Mouse (Mus musculus): ENCODE results near the gene Ddc. TPM values are rescaled to one million over a fixed set of nuclear protein-coding genes. Genes with fewer than 3 reads are reported as not detected.

The Ddc gene
- total RNA-seq, 2 experiments from 2014 or later, result 6.3 to 10.3 TPM

DNA sequence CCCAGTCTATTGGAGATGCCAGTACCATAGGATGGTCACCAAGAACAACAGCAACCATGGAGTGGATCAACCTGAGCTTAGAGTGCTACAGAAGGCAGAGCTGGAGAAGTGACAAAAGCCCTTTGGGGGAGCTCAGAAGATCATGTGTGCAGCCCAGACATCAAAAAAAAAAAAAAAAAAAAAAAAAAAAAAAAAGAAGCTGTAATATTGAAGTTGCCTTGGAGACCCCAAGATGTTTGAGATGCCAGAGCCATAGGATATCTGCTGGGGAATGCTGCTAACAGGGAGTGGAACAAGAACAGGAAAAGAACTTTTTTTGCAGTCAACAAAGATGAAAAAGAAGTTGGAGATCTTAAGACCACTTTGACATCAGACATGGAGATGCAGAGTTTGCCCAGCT, 7.6 kb upstream of the Ddc start:
- DNase-seq, result no peak

DNA sequence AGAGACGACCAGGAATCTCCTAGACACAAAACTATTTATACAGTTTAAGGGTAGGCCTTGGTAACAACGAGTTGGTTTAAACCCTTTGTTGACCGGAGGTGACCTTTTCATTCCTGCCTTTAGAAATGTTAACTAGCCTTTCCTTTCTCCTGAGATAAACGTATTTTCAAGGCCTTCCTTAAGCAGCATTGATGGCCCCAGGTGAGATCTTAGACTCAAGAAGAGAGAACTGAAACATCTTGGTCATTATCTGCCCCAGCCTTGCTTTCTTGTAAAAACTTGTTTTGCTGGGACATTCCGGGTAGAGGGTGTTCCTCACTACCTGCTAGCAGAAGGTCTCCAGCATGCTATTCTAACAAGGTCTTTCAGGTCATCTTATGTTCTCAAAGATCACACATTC, 7.1 kb upstream of the Ddc start:
- no peak for DNase-seq

DNA sequence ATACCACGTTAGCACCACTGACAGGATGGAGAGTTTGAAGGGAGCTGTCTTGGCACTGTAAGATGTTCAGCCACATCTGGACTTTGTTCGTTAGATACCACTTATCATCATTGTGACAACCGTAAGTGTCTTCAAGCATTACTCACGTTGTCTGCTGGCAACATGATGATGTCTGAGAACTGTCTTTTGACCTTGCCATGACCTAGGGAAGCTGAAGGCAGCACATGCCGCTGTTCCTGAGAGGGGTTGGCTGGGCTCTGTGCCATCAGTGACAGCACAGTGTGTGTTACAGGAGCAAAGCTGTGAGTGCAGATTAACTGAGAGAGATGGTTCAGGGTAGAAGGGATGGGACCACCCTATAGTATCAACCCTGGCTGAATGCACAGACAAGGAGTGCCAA, 3.6 kb upstream of the Ddc start:
- no peak for DNase-seq

DNA sequence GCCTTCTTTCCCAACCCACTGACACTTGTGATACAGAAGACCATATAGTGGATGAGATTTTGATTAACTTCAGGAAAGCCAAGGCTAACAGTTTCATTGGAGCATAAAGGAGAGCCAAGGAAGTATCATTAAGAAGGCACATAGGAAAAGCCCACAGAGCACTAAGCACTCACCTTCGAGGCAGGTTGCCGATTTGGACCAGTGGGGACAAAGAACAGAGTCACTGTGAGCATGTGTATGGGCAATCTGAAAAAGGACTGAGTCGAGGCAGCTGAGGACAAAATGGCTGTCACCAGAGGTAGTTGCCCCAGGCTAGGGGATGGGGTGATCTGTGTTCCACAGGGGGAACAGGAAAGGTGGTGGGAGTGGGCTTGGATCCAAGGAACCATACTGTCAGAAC, 552 bp upstream of the Ddc start:
- DNase-seq, result no peak

DNA sequence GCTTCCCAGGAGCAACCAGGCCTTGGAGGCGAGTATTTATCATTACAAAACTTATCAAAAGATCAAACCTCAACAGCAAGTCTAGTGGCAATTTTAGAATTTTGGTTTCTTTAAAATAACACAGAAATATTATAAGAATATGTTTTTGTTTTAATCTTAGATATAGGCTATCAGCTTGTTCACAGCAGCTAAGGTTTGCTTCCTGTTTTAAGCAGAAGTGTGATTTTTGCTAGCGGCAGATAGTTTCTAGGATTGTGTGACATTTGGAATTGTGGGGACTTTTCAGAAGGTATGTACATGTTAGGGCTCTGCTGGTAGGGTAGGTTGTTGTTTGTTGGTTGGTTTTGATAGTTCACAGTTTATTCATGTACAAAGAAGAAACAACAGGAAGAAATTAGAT, 2.5 kb downstream of the Ddc start:
- no peak for DNase-seq

DNA sequence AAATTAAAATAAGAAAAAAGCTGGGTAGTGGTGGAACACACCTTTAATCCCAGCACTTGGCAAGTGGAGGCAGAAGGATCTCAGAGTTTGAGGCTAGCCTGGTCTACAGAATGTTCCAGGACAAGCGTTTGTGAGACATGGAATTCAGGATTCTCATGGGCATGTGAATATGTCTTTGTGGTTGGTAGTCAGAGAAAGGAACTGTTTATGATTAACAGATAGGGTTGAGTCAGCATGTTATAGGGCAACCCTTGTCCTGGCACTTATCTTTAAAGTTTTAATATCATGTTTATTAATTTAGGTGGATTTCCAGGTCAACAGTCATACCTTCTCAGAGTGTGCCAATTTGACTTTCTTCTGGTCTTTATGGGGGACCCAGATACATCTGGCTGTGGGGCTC, 4.2 kb downstream of the Ddc start:
- no peak for DNase-seq

DNA sequence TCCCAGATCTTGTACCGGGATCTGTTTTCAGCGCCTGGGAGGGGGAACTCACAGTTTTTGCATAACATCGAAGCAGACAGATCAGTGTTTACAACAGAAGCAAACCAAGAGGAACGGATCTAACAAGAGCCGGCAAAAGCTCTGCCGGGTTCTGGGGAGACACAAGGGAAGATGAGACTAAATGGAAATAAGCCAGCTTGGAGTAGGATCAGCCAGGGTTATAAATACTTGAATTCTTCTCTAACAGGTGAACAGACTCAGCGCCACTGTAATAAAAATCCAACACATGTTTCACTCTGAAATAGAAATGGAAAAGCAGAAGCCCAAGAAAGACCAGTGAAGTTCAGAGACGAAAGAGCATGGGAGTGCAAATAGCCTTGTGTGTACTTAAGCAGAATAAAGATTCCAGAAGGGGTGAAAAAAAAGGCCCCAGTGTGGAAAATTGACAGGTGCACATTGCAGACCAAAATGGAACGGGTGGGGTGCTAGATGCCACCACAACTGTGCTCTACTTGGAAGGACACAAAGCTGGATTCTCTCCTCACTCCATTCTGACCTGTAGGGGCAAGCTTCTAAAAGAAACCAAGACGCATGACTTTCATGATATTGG, 4.8 kb downstream of the Ddc start:
- no peak for DNase-seq

DNA sequence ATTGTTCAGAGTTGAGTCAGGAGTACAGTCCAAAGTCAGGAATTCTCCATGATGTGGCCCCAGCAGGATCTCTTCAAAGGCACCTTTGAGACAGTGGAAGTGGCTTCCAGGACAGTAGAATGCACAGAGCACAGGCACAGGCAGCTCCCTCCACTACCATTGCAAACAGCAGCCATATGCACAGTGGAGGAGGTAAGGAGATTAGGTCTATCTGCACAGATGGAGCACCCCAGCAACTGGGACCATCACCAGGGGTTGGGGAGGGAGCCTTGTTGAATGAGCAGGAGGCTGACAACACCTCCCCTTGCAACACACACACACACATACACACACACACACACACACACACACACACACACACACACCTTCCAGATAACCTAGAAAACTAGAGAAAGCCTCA, 6.1 kb downstream of the Ddc start:
- no peak for DNase-seq

DNA sequence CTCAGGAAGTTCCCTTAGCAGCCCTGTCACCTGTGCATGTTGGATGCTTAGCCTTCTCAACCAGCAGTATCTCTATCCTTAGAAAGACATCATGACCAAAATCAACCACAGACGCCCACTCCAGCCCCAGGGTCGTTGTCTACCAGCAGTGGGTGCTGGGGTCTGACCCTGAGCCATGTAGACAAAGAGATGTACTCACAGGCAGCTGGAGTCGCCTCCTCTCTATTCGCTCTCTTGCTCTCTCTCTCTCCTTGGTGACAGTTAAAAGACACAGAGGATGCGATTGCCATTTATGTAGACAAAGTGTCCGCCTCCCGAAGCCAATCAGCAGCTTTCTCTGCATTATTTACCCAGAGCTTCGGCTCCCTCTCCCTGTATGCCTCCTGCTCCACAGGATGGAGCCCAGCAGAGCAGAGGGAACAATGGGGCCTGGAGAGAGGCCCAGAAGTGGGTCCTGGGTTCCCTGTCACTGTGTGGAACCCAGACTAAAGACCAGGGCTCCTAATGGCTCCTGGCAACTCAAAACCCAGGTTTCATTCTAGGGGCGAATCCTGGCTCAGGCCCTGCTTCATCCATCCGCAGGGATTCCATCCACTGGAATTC, 7.7 kb downstream of the Ddc start:
- DNase-seq, result no peak

DNA sequence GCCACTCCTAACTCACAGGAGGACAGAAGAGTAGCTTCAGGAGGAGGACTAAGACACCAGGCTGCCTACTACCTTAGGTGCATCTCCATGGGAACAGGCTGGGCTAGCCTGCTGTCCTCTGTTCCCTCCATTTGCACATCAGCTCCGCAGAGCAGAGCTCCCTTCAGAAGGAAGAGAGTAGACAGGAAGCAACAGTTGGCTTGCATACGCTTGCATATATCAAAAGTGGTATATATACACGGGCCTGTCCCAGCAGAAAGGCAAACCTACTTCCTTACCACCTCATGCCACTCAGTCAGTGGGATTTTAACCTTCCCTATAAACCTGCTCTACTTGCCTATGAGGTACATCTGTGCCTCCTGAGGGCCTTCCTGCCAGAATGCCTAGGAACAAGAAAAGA, 9.2 kb downstream of the Ddc start:
- no peak for DNase-seq

DNA sequence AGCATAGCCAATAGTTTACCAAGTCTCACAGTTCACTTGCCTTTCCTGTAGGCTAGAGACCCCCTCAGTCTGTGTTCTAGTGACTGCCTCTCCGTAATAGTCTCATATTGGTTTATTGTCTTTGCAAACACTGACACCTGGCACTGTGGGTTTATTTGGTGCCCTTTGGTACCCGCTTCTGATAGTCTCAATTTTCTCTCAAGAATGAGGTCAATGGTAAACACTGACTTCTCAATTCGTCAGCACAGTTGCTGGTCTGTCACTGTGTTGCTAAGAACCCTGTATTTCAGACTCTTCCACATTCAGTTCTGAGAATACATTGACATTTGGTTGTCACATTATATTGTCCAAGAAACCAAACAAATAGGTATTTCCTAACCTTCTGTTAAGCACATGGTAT, 9.9 kb downstream of the Ddc start:
- no peak for DNase-seq

DNA sequence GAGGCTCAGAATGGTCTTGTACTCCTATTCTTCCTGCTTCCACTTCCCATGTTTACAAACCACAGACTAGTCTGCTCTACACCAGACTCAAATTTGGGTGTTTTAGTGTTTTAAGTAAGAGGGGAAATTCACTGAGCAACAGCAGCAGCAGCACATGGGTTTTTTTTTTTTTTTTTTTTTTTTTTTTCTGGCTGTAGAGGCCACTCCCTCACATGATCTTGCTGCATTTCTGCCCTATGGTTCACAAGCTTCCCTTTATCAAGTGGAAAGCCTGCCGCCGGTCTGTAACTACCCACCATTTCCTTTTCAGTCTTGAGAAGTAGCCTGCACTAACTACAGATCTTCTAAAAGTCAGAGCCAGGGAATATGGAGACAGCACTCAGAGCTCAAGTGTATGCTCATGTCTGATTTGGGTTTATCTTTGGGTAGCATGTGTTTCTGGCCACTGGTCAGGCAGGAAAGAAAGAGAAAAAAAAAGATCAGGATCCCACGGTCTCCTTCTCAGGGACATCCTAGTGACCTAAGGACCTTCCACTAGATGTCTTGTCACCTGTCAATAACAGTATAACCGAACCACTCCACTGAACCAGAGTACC, 11.4 kb downstream of the Ddc start:
- DNase-seq, result no peak

DNA sequence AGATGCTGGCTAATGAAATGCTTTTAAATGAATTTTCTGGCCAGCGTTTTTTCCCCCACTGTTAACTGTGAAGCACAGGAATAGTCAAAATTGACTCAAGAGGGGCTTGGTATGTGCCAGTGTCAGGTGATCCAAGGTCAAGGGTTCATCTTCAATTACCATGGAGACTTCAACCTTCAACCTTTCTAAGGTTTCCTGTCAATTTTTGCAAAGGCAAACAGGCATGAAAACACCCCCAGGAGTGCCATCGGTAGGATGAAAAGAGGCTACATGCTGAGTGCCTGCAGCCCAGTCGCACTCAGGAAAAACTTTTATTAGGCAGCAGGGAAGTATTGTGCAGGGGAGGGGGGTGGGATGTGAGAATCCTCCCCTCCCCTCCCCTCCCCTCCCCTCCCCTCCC, 12.0 kb downstream of the Ddc start:
- DNase-seq, result no peak

DNA sequence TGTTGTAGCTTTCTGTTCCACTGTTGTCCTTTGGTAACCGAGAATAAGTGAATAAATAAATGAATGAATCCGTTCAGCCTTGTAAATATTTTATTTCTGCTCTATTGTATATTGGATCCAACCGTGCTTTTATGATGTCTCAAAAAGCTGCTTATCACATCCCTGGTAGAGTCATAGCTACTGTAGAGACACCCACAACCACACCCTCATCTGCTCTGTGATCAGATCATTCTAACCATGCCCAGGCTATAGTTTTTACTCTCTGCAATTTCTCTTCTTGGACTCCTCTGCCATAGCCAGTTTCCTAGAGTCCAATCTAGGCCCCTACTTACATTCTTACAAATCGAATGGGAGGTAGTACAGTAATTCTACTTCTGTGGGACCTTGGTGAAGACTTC, 12.7 kb downstream of the Ddc start:
- DNase-seq, result no peak

DNA sequence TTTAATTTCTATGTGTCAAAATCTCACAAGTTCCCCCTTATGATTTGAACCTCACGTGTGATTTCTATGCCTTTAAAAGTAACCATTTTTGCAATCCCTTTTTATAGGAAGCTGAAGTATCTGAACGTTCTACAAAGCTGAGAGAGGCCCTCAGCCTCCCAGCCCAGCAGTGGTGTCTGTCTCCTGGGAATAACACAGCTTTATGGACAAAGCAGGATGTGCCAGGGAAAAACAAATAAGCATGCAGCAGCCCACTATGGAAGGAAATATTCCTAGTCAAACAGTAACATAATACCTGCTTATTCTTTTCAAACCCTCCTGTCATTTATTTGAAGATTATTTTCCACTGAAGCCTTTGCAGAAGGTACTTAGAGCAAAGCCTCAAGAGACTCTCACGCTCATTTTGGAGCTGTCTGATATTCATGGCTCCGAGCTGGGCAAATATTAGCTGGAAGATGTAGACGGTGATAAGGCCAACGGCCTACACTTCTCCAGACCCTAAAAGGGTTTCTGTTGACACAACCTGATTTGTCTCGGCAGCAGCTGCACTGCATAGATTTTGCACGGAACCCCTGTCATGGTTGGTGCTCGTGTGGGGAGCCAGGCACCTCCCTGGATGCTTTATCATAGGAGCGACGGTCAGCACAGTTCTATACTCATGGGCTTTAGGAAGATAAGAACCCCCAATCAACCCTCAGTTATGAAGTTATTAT, 13.3 kb downstream of the Ddc start:
- no peak for DNase-seq

DNA sequence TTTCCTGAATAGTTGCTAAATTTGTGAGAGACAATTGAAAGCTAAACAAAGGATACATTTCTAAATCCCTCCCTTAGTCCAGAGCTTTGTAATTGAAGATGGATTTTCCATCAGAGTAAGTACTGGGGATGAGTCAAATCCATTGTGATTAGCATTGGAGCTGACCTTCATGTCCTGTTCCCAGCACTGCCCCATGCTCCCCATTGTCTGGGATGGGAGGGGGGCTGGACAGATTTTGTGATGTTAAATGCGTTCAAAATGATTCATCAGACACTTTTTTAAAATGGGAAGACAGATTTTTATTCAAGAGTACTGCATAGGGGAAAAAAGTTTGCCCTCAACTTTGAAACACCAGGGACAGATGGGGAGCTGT, 16.2 kb downstream of the Ddc start:
- no peak for DNase-seq

DNA sequence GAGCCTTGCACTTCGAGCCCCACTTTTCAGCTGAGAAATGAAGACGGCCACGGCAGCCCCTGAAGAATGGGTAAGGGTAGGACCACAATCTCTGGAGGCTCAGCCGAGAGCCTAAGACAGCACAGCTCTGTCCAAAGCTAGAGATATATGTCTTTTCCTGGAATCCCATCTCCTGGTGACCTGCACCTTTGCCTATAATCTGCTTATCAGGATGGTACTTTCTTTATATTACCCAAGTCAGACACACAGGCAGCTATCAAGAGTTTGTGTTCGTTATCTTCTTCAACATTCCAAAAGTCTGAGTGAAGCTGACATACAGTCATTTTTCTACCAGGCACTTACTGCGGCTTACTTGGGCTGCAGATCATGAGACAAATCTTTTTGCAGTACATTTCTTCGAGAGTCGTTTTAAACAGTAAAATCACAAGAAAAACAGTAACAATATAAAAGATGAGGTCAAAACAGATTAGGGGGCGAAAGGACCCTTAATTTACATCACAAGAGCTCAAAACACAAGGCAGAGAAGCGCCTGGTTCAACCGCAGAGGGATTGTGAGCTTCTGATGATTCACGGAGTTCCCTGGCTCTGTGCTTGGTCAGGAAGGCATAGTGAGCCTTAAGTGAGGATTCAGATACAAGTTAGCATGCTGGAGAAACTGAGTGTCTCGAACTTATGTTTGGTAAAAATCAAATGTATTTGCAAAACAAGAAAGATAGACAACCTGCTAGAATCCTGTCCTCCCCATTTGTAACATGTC, 16.7 kb downstream of the Ddc start:
- DNase-seq, result no peak

DNA sequence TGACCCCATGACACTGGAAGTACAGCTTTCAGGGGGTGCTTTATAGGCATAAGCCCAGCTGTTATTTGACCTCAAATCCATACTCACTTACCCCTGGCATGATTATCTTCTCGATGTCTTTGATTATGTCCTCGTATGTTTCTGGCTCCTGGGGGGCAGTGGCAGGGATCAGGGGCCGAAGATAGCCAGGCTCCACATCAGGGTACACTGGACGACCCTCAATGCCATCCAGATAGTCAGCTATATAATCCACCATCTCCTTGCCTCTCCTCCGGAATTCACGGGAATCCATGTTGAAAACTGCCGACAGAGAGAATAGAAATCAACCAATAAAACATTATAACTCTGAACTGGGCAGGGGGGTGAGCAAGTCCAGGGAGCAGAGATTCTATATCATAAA, 17.6 kb downstream of the Ddc start:
- no peak for DNase-seq

DNA sequence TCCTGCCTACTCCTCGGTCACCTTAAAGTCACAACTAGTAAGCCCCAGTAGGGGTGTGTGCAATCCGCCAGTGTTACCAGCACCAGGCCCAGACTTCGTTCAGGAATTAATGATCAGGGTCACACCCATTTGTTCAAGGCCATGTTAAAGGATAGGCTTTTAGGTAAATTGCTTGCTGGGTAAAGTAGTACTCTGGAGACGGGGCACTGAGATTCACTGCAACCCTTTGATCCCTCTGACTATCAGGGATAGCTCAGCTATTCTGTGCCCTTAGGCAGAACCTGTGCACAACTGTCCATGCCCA, 18.3 kb downstream of the Ddc start:
- no peak for DNase-seq

DNA sequence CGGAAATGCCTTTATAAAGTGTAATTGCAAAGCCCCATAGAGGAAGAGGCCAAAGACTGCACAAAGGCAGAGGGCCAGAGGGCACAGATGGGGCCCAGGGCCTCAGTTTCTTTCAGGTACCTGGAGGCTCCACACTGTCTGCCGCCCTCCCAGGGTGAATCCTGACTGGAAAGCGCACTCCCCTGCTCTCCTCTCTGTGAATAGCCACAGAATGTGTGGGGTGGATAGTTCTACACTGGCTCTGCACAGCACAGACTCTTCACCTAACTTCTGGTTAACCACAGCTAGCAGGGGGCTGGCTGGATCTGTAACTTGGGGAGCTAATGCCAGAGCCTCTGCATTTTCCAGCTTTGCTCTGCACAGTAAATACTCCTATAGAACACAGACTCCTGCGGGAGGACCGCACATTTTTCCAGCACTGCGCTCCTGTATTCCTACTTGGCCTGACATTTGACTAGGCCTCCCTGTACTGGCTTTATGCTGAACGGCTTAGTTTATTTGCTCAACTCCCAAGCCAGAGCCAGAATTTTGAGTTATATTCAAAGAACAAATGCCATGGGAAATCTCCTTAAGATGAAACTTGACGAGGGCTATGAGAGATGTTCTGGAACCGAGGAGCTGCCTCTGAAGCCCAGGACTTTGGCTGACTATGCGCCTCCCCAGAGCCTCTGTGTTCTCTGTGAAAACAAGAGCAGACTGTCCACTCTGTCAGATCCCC, 18.8 kb downstream of the Ddc start:
- no peak for DNase-seq

DNA sequence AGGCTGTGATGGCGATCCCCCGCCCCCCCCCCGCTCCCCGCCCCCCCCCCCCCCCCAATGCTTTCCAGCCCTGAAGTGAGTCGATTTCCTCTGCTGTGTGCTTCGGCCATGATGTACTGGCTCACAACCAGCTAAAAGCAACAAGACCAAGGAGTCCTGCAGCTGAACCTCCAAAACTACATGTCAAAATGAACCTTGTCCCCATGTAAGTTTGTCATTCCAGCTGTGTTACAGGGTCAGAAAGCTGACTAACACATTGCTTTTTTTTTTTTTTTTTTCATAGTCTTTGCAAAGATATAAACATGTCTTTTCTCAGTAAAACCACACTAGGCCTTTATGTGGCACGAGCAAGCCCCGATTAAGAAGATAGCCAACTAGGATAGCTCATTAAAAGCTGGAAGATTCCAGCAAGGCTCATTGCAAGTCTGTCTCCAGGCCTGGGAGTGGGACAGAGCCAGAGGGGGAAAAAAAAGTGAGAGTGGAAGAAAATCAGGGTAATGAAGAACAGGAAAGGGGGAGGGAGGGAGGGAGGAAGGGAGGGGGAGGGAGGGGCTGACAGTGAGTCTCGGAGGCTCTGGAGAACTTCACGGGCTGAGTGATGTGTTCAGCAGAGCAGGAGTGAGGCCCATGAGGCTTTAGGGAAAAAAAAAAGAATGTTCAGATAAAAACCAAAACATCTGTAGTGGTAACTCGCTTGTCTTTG, 19.5 kb downstream of the Ddc start:
- DNase-seq, result no peak

DNA sequence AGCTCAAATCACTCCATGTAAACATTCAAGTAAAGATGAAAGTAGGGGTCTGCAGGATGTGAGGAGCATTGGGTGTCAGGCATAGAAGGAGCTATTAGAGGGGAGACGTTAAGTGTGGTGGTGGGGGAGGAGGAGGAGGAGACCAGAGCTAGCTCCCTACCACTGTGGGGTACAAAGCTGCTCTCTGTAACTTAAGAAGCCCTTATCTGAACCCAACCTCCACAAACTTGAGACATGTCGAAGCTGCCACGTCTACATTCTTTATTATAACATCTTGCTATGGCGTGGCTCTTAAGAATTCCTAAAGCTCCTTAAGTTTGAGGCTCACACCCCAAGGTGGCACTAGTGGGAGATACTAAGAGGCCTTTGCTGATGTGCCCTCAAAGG, 20.1 kb downstream of the Ddc start:
- DNase-seq, result no peak

Data from layer of hippocampus, postnatal 36 days (tissue).